Mouse (Mus musculus) limb, embryonic 12.5 days (tissue): Measurements from ENCODE around the gene Tma7. TPM values are rescaled to one million over a fixed set of nuclear protein-coding genes. Genes with fewer than 3 reads are reported as not detected.

Experiments
- ATAC-seq: fragments of 200-750 bp; cut with Nextera tagmentation; 2 replicates; pipeline ENCODE4 v1.8.0; 2017; ENCODE audit warnings: low read depth, moderate TSS enrichment; ENCODE audit not compliant: insufficient number of reproducible peaks, insufficient read depth, low FRiP score, low TSS enrichment
- H3K27ac ChIP-seq: fragments of 300-500 bp; sonication (generic); 2 replicates; pipeline ENCODE4 v1.5.1; 2016; ENCODE audit warnings: mild to moderate bottlenecking, moderate library complexity
- H3K27me3 ChIP-seq: fragments of 300-500 bp; sonication (generic); 2 replicates; pipeline ENCODE4 v1.6.1; 2016; ENCODE audit warnings: mild to moderate bottlenecking, moderate library complexity
- H3K36me3 ChIP-seq: fragments of 300-500 bp; sonication (generic); 2 replicates; pipeline ENCODE4 v1.6.1; 2016; ENCODE audit warnings: mild to moderate bottlenecking, moderate library complexity
- H3K4me1 ChIP-seq: fragments of 300-500 bp; sonication (generic); replicated peaks from 2 replicates; pipeline ENCODE4 v1.6.1; 2016
- H3K4me2 ChIP-seq: fragments of 300-500 bp; sonication (generic); 2 replicates; pipeline ENCODE4 v1.6.1; 2016; ENCODE audit warnings: mild to moderate bottlenecking, moderate library complexity
- H3K4me3 ChIP-seq: fragments of 300-500 bp; sonication (generic); replicated peaks from 2 replicates; pipeline ENCODE4 v1.5.1; 2016; ENCODE audit warnings: mild to moderate bottlenecking
- H3K9ac ChIP-seq: fragments of 300-500 bp; sonication (generic); replicated peaks from 2 replicates; pipeline ENCODE4 v1.6.1; 2016; ENCODE audit warnings: mild to moderate bottlenecking, moderate library complexity
- H3K9me3 ChIP-seq: fragments of 300-500 bp; sonication (generic); 2 replicates; pipeline ENCODE4 v1.6.1; 2016; ENCODE audit warnings: mild to moderate bottlenecking, moderate library complexity
- WGBS: fragments of 180-500 bp; shearing (Covaris S2); methylation state at CpG from one replicate; pipeline ENCODE4 v1.1.7; 2016; 5-methylcytosine and 5-hydroxymethylcytosine counted together
- polyA plus RNA-seq: library from polyadenylated mRNA; unstranded; fragments of >200 nt; fragmentation: Nextera tagmentation; extraction: Ambion mirVana; gene quantifications from 2 replicates; pipeline ENCODE4 v1.2.1, GENCODE M21; 2016

The Tma7 gene
- polyA plus RNA-seq: 840 and 867 TPM in 2 replicates

- peaks cover 22% of the 10 kb centered on the region for H3K4me1 ChIP-seq
- ATAC-seq: peak; percentile 96
- H3K9ac ChIP-seq: peak within 1 kb of the TSS; percentile 84
- no peaks in the 10 kb centered on the region for H3K9me3 ChIP-seq
- H3K27ac ChIP-seq: peak within 1 kb of the TSS; percentile 81
- WGBS: under 1% methylated on average over 37 of the region's 37 CpGs
- H3K27me3 ChIP-seq: no peaks in the 10 kb centered on the region
- H3K4me2 ChIP-seq: peak within 1 kb of the TSS; percentile 86
- peaks cover 27% of the 10 kb centered on the region for H3K36me3 ChIP-seq
- H3K4me3 ChIP-seq: peak within 1 kb of the TSS; percentile 81
These were observed at the start of gene Tma7, which contains the start of gene Ccdc51 for GRCm38 (mm10) chr9:109082124-109082800. TSS of gene Tma7 (minus strand) at chr9:109082587. TSS of gene Ccdc51 (plus strand) at chr9:109082493.

- Histone ChIP-seq H3K9ac (no peak overlapping the region), H3K27me3 (no peaks in the 10 kb centered on the region), H3K4me2 (no peak overlapping the region), H3K9me3 (no peaks in the 10 kb centered on the region), H3K27ac (no peak overlapping the region), H3K4me1 (no peaks in the 10 kb centered on the region), H3K36me3 (no peaks in the 10 kb centered on the region), H3K4me3 (no peak overlapping the region)
- no peak for ATAC-seq
- 86% methylated on average over 5 of the region's 5 CpGs for WGBS
These were observed 47.7 kb upstream of the Tma7 start for GRCm38 (mm10) chr9:109130076-109130475.

GRCm38 (mm10) chr9:109128211-109128610 is 45.8 kb upstream of the Tma7 start:
- ATAC-seq: no peak
- Histone ChIP-seq H3K27me3 (no peaks in the 10 kb centered on the region), H3K9me3 (no peaks in the 10 kb centered on the region), H3K36me3 (no peaks in the 10 kb centered on the region), H3K4me2 (no peak overlapping the region), H3K4me3 (no peak overlapping the region), H3K4me1 (0 out of 2 replicates have a peak, but pooled peaks cover 4% of the 10 kb centered on the region), H3K27ac (no peak overlapping the region), H3K9ac (no peak overlapping the region)
- WGBS: 67% methylated on average over 3 of the region's 3 CpGs

- Histone ChIP-seq H3K9ac (no peak overlapping the region), H3K27me3 (no peaks in the 10 kb centered on the region), H3K36me3 (no peaks in the 10 kb centered on the region), H3K4me2 (no peak overlapping the region), H3K9me3 (no peaks in the 10 kb centered on the region), H3K4me1 (0 out of 2 replicates have a peak, but pooled peaks cover 5% of the 10 kb centered on the region), H3K27ac (no peak overlapping the region), H3K4me3 (no peak overlapping the region)
- 83% methylated on average over 4 of the region's 4 CpGs for WGBS
- ATAC-seq: no peak
These were observed 44.7 kb upstream of the Tma7 start for GRCm38 (mm10) chr9:109127076-109127475.

GRCm38 (mm10) chr9:109125481-109125880 is 43.1 kb upstream of the Tma7 start:
- Histone ChIP-seq H3K27ac (no peak overlapping the region), H3K4me2 (no peak overlapping the region), H3K27me3 (no peaks in the 10 kb centered on the region), H3K4me3 (no peak overlapping the region), H3K9me3 (no peaks in the 10 kb centered on the region), H3K9ac (no peak overlapping the region), H3K36me3 (0 out of 2 replicates have a peak, but pooled peaks cover 2% of the 10 kb centered on the region), H3K4me1 (0 out of 2 replicates have a peak, but pooled peaks cover 5% of the 10 kb centered on the region)
- 73% methylated on average over 3 of the region's 3 CpGs for WGBS
- no peak for ATAC-seq

GRCm38 (mm10) chr9:109125043-109125442 is 42.7 kb upstream of the Tma7 start:
- Histone ChIP-seq H3K27me3 (no peaks in the 10 kb centered on the region), H3K9me3 (no peaks in the 10 kb centered on the region), H3K36me3 (0 out of 2 replicates have a peak, but pooled peaks cover 3% of the 10 kb centered on the region), H3K4me2 (no peak overlapping the region), H3K4me3 (no peak overlapping the region), H3K27ac (no peak overlapping the region), H3K9ac (no peak overlapping the region), H3K4me1 (0 out of 2 replicates have a peak, but pooled peaks cover 5% of the 10 kb centered on the region)
- WGBS: 83% methylated on average over 2 of the region's 2 CpGs
- no peak for ATAC-seq

GRCm38 (mm10) chr9:109124164-109124563 is 41.8 kb upstream of the Tma7 start:
- 90% methylated on average over 3 of the region's 3 CpGs for WGBS

GRCm38 (mm10) chr9:109123266-109123665 is 40.9 kb upstream of the Tma7 start:
- no peak overlapping the region for H3K4me3 ChIP-seq
- no peak; the same call in 1 of the 2 replicates for ATAC-seq
- no peak overlapping the region for H3K27ac ChIP-seq
- no peak overlapping the region for H3K9ac ChIP-seq
- H3K36me3 ChIP-seq: peaks cover 18% of the 10 kb centered on the region
- H3K4me2 ChIP-seq: no peak overlapping the region
- 0 out of 2 replicates have a peak, but pooled peaks cover 5% of the 10 kb centered on the region for H3K4me1 ChIP-seq
- 43% methylated on average over 6 of the region's 6 CpGs for whole genome bisulfite sequencing
- no peaks in the 10 kb centered on the region for H3K27me3 ChIP-seq
- H3K9me3 ChIP-seq: no peaks in the 10 kb centered on the region

More at GRCm38 (mm10) chr9:109124164-109124563, 41.8 kb upstream of the Tma7 start:
- Histone ChIP-seq H3K9ac (no peak overlapping the region), H3K4me1 (0 out of 2 replicates have a peak, but pooled peaks cover 5% of the 10 kb centered on the region), H3K27me3 (no peaks in the 10 kb centered on the region), H3K4me2 (no peak overlapping the region), H3K9me3 (no peaks in the 10 kb centered on the region), H3K36me3 (peaks cover 9% of the 10 kb centered on the region), H3K27ac (no peak overlapping the region), H3K4me3 (no peak overlapping the region)
- ATAC-seq: no peak

- ATAC-seq: no peak
- H3K9me3 ChIP-seq: no peaks in the 10 kb centered on the region
- peaks cover 25% of the 10 kb centered on the region for H3K36me3 ChIP-seq
- no peak overlapping the region for H3K27ac ChIP-seq
- 0 out of 2 replicates have a peak, but pooled peaks cover 5% of the 10 kb centered on the region for H3K4me1 ChIP-seq
- H3K27me3 ChIP-seq: no peaks in the 10 kb centered on the region
- no peak overlapping the region for H3K4me2 ChIP-seq
- 48% methylated on average over 2 of the region's 2 CpGs for WGBS
- H3K9ac ChIP-seq: no peak overlapping the region
- H3K4me3 ChIP-seq: no peak overlapping the region
These were observed 40.2 kb upstream of the Tma7 start for GRCm38 (mm10) chr9:109122553-109123085.

- H3K27ac ChIP-seq: 0 out of 2 replicates have a peak overlapping the region, but pooled peaks have one; percentile 47
- H3K4me2 ChIP-seq: no peak overlapping the region
- H3K9ac ChIP-seq: no peak overlapping the region
- no peak overlapping the region for H3K4me3 ChIP-seq
- H3K27me3 ChIP-seq: no peaks in the 10 kb centered on the region
- 84% methylated on average over 6 of the region's 6 CpGs for WGBS
- no peaks in the 10 kb centered on the region for H3K9me3 ChIP-seq
- no peak for ATAC-seq
- H3K4me1 ChIP-seq: 0 out of 2 replicates have a peak, but pooled peaks cover 5% of the 10 kb centered on the region
- peaks cover 42% of the 10 kb centered on the region for H3K36me3 ChIP-seq
These were observed 38.6 kb upstream of the Tma7 start for GRCm38 (mm10) chr9:109120956-109121355.

- H3K9ac ChIP-seq: no peak overlapping the region
- ATAC-seq: no peak
- H3K4me2 ChIP-seq: no peak overlapping the region
- no peak overlapping the region for H3K27ac ChIP-seq
- H3K4me1 ChIP-seq: 0 out of 2 replicates have a peak, but pooled peaks cover 5% of the 10 kb centered on the region
- WGBS: 93% methylated on average over 9 of the region's 9 CpGs
- H3K36me3 ChIP-seq: peaks cover 55% of the 10 kb centered on the region
- no peaks in the 10 kb centered on the region for H3K9me3 ChIP-seq
- H3K27me3 ChIP-seq: no peaks in the 10 kb centered on the region
- H3K4me3 ChIP-seq: no peak overlapping the region
These were observed 37.2 kb upstream of the Tma7 start for GRCm38 (mm10) chr9:109119571-109119970.
